Mouse (Mus musculus): Measurements from ENCODE around the gene Atp4b.

DNA sequence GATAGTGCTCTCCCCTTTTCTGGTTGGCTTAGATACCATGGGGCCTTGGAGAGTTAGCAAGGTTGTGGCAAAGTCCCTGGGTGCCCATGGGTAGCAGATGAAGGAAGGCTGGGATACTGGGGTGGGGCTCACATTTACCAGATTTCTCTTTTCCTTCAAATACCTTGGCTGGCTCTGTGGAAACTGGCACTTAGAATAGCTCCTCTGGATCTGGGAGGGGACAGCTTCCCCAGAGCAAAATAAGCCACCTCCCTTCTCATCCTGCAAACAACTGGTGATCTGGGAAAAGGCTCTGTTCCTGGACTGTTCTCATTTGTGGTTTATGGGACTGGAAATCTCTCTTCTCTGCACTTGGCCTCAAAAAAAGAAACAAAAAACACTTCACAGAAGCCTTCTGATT, 34.2 kb upstream of the Atp4b start:
- TF ChIP-seq CTCF (IDR thresholded peaks at IDR 0.05; ENCODE audit: low read depth) (no peak), EP300 (IDR thresholded peaks at IDR 0.05; ENCODE audit: low read depth) (no peak)

Measured in liver, postnatal 0 days (tissue).